Mouse (Mus musculus): ENCODE results near the gene Grm5. TPM values are rescaled to one million over a fixed set of nuclear protein-coding genes. Genes with fewer than 3 reads are reported as not detected.

The Grm5 gene
- polyA plus RNA-seq, 1 experiment from 2014 or later, result 134 TPM

Other genes starting within 250 kb of the Grm5 start
- gene Tyr, start 90.7 kb upstream of the Grm5 start, polyA plus RNA-seq (2014; fragmentation: Nextera tagmentation; extraction: Ambion mirVana), result not detected in 2 replicates

Measured in neural tube, embryonic 14.5 days (tissue).